Mouse (Mus musculus): ENCODE measurements around the gene CT030661.1. TPM values are rescaled to one million over a fixed set of nuclear protein-coding genes. Genes with fewer than 3 reads are reported as not detected.

CT030661.1 gene
- polyA plus RNA-seq (2014; fragmentation: Illumina TruSeq; extraction: RNeasy Lipid Tissue Mini Kit (QIAGEN cat#74804); ENCODE audit: insufficient read depth, low read depth, low replicate concordance), result 5.0 TPM

DNA sequence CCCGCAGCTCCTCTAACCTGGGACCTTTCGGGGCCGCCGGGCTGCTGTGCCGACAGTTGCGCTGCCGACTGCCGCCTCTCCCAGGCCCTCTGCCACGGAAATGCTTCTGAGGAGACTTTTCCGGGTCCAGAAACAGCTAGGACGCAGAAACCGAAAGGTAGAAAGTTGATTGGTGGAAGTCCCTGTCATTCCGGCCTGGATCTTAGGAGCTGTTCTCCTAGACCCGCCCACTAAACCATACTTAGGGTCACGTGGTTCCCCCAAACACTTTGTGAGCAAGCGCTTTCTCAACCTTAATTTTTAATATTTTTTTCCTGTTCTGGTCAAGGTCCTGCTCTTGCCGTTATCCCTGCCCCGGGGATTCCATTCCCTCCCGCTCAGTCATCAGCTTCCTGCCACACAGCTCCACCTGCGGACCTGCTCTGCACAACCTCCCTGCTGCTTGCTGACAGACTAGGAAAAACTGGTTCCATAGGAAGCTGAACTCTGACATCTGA, at the start of gene CT030661.1:
Gene CT030661.1 (minus strand): TSS at position 108 of the 497 bp plus-strand sequence.

DNA sequence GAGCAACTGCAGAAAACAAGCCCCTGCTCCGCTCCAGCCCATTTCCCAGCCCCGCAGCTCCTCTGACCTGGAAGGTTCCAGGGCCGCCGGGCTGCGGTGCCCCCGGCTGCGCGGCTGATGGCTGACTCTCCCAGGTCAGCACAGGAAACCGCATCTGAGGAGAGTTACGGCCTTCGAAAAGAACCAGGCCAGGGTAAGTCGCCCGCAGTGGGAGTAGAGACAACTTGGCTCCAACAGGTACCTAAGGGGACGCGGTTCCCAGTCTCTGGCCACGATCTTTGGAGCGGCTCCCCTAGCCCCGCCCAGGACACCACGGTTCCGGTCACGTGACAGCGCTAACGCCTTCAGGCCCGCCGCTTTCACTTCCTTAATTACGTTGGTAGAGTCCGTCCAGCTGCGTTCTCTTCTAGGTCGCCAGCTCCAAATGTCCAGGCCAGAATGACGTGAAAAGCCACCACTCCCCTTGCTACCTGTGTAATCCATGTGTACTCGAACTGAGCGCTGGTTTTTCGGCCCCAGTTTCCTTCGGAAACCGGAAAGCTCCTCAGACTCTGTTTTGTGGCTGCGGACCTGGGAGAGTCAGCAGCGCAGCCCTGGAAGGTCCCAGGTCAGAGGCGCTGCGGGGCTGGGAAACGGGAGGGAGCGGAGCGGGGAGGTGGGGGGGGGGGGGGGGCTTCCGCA, 46.6 kb upstream of the CT030661.1 start, which contains the start of the genes Zfp944 and Zfp758:
Gene Zfp944 (minus strand): TSS at position 300 of the 681 bp plus-strand sequence.
Gene Zfp758 (plus strand): TSS at position 353 of the 681 bp plus-strand sequence.

Other genes with a start within 250 kb of the CT030661.1 start
- 0.86 TPM for gene Zfp947, start 148.6 kb downstream of the CT030661.1 start, polyA plus RNA-seq (2014; fragmentation: Illumina TruSeq; extraction: RNeasy Lipid Tissue Mini Kit (QIAGEN cat#74804); ENCODE audit: insufficient read depth, low read depth, low replicate concordance)
- gene Zfp994, start 89.2 kb downstream of the CT030661.1 start, polyA plus RNA-seq (2014; fragmentation: Illumina TruSeq; extraction: RNeasy Lipid Tissue Mini Kit (QIAGEN cat#74804); ENCODE audit: insufficient read depth, low read depth, low replicate concordance), result 2.0 TPM
- gene Zfp944, start 46.6 kb upstream of the CT030661.1 start, polyA plus RNA-seq (2014; fragmentation: Illumina TruSeq; extraction: RNeasy Lipid Tissue Mini Kit (QIAGEN cat#74804); ENCODE audit: insufficient read depth, low read depth, low replicate concordance), result 5.5 TPM
- gene Zfp758, start 46.6 kb upstream of the CT030661.1 start, polyA plus RNA-seq (2014; fragmentation: Illumina TruSeq; extraction: RNeasy Lipid Tissue Mini Kit (QIAGEN cat#74804); ENCODE audit: insufficient read depth, low read depth, low replicate concordance), result 6.5 TPM
- gene Zfp946, start 109.4 kb upstream of the CT030661.1 start, polyA plus RNA-seq (2014; fragmentation: Illumina TruSeq; extraction: RNeasy Lipid Tissue Mini Kit (QIAGEN cat#74804); ENCODE audit: insufficient read depth, low read depth, low replicate concordance), result 4.7 TPM